Mouse (Mus musculus): ENCODE measurements around the gene Cdr2l. TPM values are rescaled to one million over a fixed set of nuclear protein-coding genes. Genes with fewer than 3 reads are reported as not detected.

The Cdr2l gene
- total RNA-seq (2021): 1 to 10 TPM; 5.8 to 5.9 TPM

DNA sequence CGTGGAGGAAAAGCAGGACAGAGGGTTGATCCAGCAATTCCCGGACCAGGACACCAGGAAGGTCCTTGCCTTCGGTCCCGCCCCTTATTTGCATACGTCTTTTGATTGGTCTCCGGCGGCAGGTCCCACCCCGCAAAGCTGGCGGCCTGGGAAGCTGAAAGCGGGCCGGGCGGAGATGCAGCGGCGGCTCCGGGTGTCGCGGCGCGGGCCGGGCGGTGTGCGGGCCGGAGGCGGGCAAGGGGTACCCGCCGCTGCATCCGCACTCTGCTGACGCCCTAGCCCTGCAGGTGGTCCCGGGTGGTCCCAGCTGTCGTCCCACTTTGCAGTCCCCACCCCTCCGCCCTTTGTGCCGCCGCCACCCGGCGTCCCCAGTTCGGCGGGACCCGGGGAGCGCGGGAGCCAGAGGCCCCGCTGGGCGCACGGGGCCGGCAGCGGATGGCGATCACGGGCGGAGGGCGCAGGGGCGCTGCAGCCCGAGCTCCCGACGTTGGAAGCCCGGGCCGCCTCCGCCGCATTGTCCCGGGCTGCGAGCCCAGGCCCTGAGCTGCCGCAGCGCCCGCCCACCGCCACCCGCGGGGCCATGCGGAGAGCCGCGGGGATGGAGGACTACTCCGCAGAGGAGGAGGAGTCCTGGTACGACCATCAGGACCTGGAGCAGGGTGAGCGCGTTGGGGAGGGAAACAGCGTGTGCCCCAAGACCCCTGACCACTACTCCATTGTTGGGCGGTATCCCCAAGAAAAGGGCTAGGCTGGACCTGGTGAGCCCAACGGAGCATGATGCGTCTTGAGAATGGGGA is at the start of gene Cdr2l:
Gene Cdr2l, plus strand, starts transcription at position 174 of the 797 bp plus-strand sequence.
- intact Hi-C loops (cut with DNase I): loop anchor here (2.0 kb wide), 2 partner anchors 21 to 31 kb away; partner anchors contain the start of gene Mrpl58
- peak; percentile 90 to 93 for DNase-seq

GRCm38 (mm10) chr11:115334531-115334930 is 47.2 kb upstream of the Cdr2l start, which contains the start of gene Otop3:
Otop3 (plus strand) TSS chr11:115334731.
- no peak for DNase-seq
- intact Hi-C loops (cut with DNase I): no loop called here

- intact Hi-C loops (cut with DNase I): no loop called here
- no peak for DNase-seq
Observed at GRCm38 (mm10) chr11:115335223-115335622, 46.5 kb upstream of the Cdr2l start.

DNA sequence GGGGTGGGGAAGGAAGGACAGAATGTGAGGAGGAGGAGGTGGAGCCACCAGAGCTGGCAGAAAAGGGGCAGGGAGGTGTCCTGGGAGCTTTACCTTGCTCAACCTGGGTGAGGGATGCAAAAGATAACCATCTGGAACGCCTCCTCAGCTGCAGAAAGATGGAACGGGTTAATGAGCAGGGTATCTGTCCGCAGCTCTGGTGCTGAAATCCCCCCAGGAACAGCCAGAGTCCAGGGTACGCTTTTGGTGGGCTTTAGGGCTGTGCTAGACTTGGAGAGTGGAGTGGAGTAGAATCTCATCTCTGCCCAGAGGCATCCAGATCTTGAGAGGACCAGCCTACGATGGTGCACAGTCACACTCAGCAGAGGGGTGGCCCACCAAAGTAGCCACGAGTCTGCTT is 45.6 kb upstream of the Cdr2l start:
- DNase-seq: no peak
- intact Hi-C loops (cut with DNase I): no loop called here

- intact Hi-C loops (cut with DNase I): no loop called here
- no peak for DNase-seq
Observed at GRCm38 (mm10) chr11:115337350-115337749, 44.4 kb upstream of the Cdr2l start.

DNA sequence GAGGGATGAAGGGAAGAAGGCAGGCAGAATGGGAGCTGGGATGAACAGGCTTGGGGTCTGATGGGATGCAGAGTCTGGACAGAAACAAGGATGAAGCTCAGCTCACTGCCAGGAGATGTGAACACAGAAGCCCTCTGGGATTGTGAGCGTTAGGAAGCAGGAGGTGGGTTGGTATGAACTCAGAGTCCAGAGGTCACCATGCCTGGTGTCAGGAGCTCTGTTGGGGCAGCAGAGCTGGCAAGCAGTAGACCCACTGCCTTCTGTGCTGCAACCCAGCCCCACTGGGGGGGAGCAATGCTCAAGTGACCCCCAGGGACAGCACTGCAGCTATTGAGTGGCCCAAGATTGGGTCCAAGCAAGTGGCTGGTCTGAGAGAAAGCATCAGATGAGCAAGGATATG is 43.9 kb upstream of the Cdr2l start:
- intact Hi-C loops (cut with DNase I): no loop called here
- no peak for DNase-seq

DNA sequence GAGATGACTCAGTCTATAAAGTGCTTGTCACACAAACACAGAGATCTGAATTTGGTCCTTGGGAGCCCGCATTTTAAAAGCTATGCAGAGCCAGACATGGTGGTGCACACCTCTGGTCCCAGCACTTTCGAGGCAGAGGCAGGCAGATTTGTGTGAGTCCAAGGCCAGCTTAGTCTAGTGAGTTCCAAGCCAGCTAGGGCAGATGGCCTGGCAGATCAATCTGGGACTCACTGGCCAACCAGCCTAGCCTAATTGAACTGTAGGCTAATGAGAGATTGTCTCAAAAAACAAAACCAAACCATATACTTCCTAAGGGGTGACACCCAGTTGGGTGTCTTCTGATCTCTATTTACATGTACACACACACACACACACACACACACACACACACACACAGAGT is 40.5 kb upstream of the Cdr2l start:
- DNase-seq: no peak
- intact Hi-C loops (cut with DNase I): no loop called here

DNA sequence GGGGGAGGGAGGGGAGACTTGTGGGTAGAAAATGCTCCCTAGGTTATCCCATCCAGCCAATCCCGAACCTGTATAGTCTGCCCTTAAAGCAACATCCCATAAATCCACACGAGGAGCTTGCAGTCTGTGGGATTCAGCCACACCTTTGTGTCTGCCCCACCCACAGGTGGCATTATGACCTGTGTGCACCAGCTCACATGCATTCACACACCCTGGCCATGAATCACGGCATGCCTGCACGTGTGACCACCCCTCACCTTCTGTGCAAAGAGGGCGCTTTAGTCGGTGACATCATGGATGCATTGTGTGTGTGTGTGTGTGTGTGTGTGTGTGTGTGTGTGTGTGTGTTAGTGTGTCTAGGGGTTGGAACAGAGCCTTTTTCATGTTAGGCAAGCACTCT is 39.9 kb upstream of the Cdr2l start:
- no peak for DNase-seq
- intact Hi-C loops (cut with DNase I): no loop called here

DNA sequence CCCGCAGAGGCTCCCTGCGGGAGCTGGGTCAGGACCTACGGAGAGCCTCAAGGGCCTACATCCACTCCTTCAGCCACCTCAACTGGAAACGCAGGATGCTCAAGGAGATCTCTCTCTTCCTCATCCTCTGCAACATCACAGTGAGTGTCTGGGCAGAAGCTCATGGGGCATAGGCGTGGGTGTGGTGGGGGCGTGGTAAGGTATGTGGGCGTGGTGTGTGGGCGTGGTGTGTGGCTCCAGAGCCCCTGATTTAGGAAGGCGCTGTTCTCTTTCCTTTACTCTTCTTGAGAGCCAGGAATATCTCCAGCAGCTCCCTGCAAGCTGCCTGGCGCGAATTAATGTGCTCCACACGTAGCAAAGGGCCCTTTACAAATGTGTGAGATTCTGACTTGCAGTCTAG is 36.7 kb upstream of the Cdr2l start:
- intact Hi-C loops (cut with DNase I): no loop called here
- no peak for DNase-seq

GRCm38 (mm10) chr11:115345515-115345914 is 36.2 kb upstream of the Cdr2l start:
- DNase-seq: no peak
- intact Hi-C loops (cut with DNase I): no loop called here

- intact Hi-C loops (cut with DNase I): no loop called here
Observed at GRCm38 (mm10) chr11:115348681-115349248, 33.0 kb upstream of the Cdr2l start.

GRCm38 (mm10) chr11:115349976-115350375 is 31.7 kb upstream of the Cdr2l start:
- intact Hi-C loops (cut with DNase I): no loop called here
- DNase-seq: no peak

More at GRCm38 (mm10) chr11:115348681-115349248, 33.0 kb upstream of the Cdr2l start:
- DNase-seq: no peak

- intact Hi-C loops (cut with DNase I): no loop called here
- no peak for DNase-seq
Observed at GRCm38 (mm10) chr11:115353375-115353774, 28.3 kb upstream of the Cdr2l start.

DNA sequence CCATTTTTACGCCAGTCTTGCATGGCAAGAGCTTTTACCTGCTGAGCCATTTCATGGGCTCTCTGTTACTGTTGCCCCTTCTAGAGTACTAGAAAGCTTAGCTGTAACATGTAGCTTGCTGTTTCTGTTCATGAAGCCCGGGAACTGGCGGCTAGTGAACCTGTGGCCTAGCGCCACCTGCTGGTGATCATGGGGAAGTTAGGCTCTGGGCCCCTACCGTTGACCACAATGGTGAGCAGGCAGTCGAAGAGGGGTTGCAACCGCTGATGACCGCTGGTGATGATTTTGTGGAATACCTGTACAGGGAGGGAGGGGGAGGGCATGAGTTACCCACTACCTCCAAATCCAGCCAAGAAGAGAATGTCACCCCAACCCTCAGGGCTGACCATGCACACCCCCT is 27.5 kb upstream of the Cdr2l start:
- peak; percentile 65 to 73 for DNase-seq
- intact Hi-C loops (cut with DNase I): loop anchor here (1.0 kb wide), 2 partner anchors 32 to 151 kb away; partner anchors contain the start of gene Ush1g

- intact Hi-C loops (cut with DNase I): loop anchor here (1.0 to 5.0 kb wide), 3 partner anchors 54 to 116 kb away; no protein-coding TSS in a partner anchor
- peak; percentile 79 to 84 for DNase-seq
Observed at GRCm38 (mm10) chr11:115358468-115358867, 23.2 kb upstream of the Cdr2l start.

DNA sequence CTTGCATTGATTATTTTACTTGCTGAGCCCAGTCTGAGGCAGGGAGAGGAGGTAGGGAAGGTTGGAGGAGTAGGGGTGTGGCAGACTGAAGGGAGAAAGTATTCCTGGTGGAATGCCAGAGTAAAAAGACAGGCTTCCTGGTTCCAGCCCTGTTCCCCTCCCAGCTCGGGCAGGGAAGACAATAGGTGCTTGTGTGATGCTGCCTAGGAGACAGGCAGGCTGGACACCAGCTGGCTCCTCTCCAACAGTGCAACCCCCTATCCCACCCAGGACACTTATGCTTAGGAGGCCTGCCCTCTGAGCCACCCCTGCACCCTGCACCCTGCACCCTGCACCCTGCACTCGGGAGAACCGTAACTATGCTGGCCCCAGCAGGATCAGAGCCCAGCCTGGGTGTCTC is 22.4 kb upstream of the Cdr2l start:
- intact Hi-C loops (cut with DNase I): loop anchor here (2.0 to 5.0 kb wide), 2 partner anchors 54 to 68 kb away; no protein-coding TSS in a partner anchor
- DNase-seq: peak; percentile 8 to 18

DNA sequence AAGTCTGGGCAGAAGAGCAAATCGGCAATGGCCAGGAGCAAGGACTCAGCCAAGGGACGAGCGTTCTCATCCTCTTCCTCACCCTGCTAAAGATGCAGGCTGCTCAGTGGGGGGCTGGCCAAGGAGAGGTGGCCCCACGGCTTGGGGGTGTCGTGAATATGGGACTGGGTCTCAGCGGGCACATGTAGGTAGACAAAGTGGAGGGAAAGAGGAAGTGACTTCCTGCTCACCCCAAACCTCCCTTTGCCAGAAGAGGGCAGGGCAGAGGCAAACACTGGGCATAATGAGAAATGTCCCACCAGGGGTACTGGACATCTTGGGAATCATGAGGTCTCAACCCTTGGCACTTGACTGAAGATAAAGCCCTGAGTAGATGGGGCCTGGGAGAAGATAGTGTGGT is 22.0 kb upstream of the Cdr2l start:
- intact Hi-C loops (cut with DNase I): loop anchor here (2.0 to 5.0 kb wide), 2 partner anchors 53 to 68 kb away; no protein-coding TSS in a partner anchor

DNA sequence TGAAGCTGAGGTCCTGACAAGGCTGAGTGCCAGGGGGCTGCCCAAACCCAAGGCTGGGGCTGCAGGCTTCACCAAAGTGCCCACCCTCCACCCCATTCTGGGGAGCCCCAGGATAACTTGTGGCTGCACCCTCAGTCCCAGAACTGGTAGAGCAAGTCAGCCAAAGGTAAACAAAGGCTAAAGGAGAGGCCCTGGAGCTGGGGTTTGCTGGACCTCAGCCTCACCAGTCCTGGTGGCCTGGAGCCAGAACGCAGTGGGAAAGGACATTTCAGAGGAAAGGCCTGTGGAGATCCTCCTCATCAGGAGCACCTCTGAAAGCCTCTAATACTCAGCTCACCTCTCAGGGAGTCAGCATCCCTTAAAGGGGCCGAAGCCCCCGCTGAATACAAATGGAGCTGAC is 17.6 kb upstream of the Cdr2l start:
- intact Hi-C loops (cut with DNase I): no loop called here
- DNase-seq: no peak

More for the DNA sequence above, 22.0 kb upstream of the Cdr2l start:
- no peak for DNase-seq

DNA sequence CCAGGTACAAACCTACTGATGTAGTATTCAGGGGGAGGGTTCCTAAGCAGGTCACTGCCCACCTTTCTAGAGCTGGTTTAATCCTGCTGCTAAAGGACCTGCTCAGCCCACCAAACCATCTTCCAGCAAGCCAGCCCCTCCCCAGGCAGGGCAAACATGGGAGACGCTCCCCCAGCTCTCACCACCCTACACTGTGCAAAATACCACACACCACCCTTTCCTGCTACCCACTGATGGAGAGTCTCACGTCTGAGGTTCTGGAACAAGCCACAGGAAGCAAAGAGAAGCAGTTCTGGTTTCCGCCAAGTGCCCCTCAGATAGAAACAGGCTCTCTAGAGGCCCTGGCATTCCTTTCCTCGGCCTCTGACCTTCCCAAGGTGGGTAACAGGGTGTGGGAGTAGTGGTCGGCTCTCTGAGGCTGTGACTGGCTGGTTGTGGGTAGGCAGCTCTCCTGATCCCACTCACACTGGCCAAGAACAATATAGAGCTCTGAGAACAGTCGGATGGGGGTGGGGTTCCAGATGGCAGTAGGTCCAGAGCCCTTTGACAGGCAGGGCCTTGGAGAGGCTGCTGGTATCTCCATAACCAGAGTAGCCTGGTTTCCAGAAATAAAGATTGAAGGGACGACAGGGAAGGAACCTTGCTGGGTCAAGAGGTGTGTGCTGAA is 15.5 kb upstream of the Cdr2l start:
- intact Hi-C loops (cut with DNase I): no loop called here
- DNase-seq: peak in 1 of 2 experiments; percentile 11

DNA sequence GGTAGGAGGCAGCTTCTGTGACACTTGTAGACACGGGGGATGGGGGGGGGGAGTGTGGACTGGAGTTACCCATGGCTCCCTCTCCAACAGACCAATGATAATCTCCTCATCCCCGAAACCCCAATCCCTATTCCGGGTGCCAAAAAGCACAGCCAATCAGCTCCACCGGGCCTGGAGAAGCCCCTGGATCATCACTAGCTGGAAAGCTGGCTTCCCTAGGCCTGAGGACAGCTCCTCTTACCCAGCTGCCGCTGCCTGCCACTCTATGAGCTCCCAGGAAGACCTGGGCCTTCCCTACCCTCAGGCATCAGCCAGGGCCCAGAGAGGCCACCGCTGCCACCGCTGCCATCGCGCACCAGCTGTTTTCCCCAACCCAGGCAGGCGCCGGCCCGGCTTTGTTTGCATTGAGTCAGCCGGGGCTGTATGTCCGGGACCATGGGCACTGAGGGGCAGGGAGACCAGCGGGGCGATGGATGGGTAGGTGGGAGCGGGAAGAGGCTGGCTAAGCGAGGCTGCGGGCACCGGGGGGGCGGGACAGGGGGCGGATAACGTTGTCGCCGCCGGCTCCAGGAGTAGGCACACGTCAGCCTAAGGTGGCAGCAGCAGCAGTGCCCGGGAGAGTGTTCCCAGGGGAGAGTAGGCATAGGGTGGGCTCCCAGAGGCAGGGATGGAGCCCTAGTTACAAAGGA is 14.9 kb upstream of the Cdr2l start:
- peak in 1 of 2 experiments; percentile 21 for DNase-seq
- intact Hi-C loops (cut with DNase I): no loop called here
